Mouse (Mus musculus) forebrain, embryonic 11.5 days (tissue): ENCODE measurements around the gene Lman2. TPM values are rescaled to one million over a fixed set of nuclear protein-coding genes. Genes with fewer than 3 reads are reported as not detected.

Source experiments
- ATAC-seq: fragments of 200-750 bp; cut with Nextera tagmentation; replicated peaks from 2 replicates; pipeline ENCODE4 v1.8.0; 2017; ENCODE audit warnings: moderate TSS enrichment; ENCODE audit not compliant: low FRiP score
- DNase-seq: peaks from one replicate; pipeline ENCODE4 v3.0.0-alpha.2; 2017; ENCODE audit warnings: low spot score
- H3K27ac ChIP-seq: fragments of 300-500 bp; sonication (generic); 2 replicates; pipeline ENCODE4 v1.5.1; 2014; ENCODE audit warnings: low read depth, low read length
- H3K27me3 ChIP-seq: fragments of 300-500 bp; sonication (generic); 2 replicates; pipeline ENCODE4 v1.6.1; 2014; ENCODE audit warnings: mild to moderate bottlenecking, low read length, mixed read lengths; ENCODE audit not compliant: control insufficient read depth, insufficient read depth
- H3K36me3 ChIP-seq: fragments of 300-500 bp; sonication (generic); 2 replicates; pipeline ENCODE4 v1.6.1; 2014; ENCODE audit warnings: mild to moderate bottlenecking, low read length, moderate library complexity, mixed read lengths; ENCODE audit not compliant: control insufficient read depth, insufficient read depth
- H3K4me1 ChIP-seq: fragments of 300-500 bp; sonication (generic); replicated peaks from 2 replicates; pipeline ENCODE4 v1.6.1; 2014; ENCODE audit warnings: low read length, mixed read lengths; ENCODE audit not compliant: control insufficient read depth, insufficient read depth
- H3K4me2 ChIP-seq: fragments of 300-500 bp; sonication (generic); 2 replicates; pipeline ENCODE4 v1.6.1; 2014; ENCODE audit warnings: low read depth, mild to moderate bottlenecking, low read length, moderate library complexity, mixed read lengths; ENCODE audit not compliant: severe bottlenecking
- H3K4me3 ChIP-seq: fragments of 300-500 bp; sonication (generic); 2 replicates; pipeline ENCODE4 v1.5.1; 2014; ENCODE audit warnings: low read depth, low read length
- H3K9ac ChIP-seq: fragments of 300-500 bp; sonication (generic); 2 replicates; pipeline ENCODE4 v1.6.1; 2014; ENCODE audit warnings: low read length
- H3K9me3 ChIP-seq: fragments of 300-500 bp; sonication (generic); 2 replicates; pipeline ENCODE4 v1.6.1; 2016; ENCODE audit warnings: low read length, mixed read lengths; ENCODE audit not compliant: control insufficient read depth
- WGBS: fragments of 180-500 bp; shearing (Covaris S2); extraction: QIAGEN DNeasy Blood & Tissue Kit; methylation state at CpG from one replicate; pipeline ENCODE4 v1.1.7; 2014; 5-methylcytosine and 5-hydroxymethylcytosine counted together
- polyA plus RNA-seq: library from polyadenylated mRNA; unstranded; fragments of >200 nt; fragmentation: Nextera tagmentation; extraction: Ambion mirVana; gene quantifications from 2 replicates; pipeline ENCODE4 v1.2.1, GENCODE M21; 2014

Lman2 gene
- polyA plus RNA-seq, 1 experiment from 2014 or later, result 94.2 TPM

DNA sequence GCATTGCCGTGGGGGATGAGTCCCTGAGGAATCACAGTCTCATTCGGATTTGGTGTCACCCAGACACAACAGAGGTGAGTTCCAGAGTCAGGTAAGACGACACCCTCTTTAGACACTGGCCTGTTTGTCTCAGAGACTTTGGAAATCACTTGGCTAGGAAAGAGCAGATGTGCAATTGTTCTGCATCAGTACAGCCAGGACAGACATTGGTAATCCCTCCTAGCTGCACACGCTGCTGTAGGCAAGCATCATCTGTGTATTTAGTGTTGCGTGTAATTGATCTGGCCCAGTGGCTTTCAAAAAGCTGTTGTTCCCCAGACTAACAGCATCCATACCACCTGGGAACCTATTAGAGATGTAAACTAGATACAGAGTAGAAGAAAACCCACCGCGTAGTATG lies 40.7 kb upstream of the Lman2 start:
- Histone ChIP-seq H3K9me3 (no peaks in the 10 kb centered on the region), H3K4me1 (peaks cover 7% of the 10 kb centered on the region; the same call in 1 of the 2 replicates), H3K27me3 (no peaks in the 10 kb centered on the region), H3K4me2 (no peak overlapping the region), H3K9ac (no peak overlapping the region), H3K36me3 (no peaks in the 10 kb centered on the region), H3K27ac (no peak overlapping the region), H3K4me3 (no peak overlapping the region)
- ATAC-seq, result no peak
- 79% methylated on average over 7 of the region's 7 CpGs for WGBS
- DNase-seq, result no peak

DNA sequence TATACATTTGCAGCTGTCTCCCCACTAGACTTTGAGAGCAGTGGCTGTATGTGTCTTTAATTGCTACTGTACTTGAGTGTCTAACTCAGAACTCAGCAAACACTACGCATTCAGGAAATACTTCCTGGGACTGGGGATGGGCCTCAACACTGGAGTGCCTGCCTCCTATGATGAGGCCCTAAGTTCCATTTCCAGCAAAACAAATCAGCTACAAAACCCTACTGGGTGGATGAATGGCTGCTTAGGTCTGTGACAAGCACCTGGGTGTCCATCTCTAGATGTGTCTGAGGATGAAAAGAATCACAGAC lies 37.4 kb upstream of the Lman2 start:
- DNase-seq (no peak), ATAC-seq (no peak)
- no peaks in the 10 kb centered on the region for H3K27me3 ChIP-seq
- WGBS, result 92% methylated on average over 1 of the region's 1 CpGs
- no peak overlapping the region for H3K27ac ChIP-seq
- H3K4me2 ChIP-seq, result no peak overlapping the region
- no peaks in the 10 kb centered on the region for H3K36me3 ChIP-seq
- no peak overlapping the region for H3K4me3 ChIP-seq
- H3K4me1 ChIP-seq, result no peaks in the 10 kb centered on the region
- H3K9me3 ChIP-seq, result no peaks in the 10 kb centered on the region
- no peak overlapping the region for H3K9ac ChIP-seq

DNA sequence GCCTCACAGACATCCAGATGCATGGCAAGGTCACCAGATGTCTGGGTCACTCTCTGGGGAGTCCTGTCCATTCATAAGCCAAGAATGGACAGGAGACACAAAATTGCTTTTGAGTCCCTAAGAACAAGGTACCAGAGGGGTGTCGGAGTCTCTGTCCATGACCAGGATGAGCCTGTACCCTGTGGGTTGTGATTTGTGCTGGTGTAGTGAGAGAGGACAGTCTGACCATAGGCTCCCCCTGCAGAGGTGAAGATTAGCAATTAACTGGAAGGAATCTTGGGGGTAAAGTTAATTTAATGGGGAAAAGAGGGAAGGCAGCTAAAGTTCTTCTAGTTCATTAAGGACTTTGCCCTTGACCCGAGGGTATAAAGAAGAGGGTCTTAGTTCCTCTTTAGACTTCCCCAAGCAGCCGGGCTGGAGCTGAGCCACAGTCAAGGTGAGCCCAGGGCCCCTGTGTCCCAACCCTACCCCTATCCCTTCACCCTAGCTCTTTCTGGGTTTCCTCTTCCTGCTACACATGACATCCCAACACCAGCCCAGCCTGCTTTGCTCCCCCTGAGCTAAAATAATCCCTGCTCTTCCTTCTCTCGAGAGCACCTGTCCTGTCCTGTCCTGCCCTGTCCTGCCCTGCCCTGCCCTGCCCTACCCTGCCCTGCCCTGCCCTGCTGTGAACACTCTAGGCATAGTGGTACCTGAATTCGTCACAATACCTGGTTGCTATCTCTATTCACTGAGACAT lies 36.9 kb upstream of the Lman2 start:
- no peak overlapping the region for H3K9ac ChIP-seq
- H3K27ac ChIP-seq, result no peak overlapping the region
- H3K36me3 ChIP-seq, result no peaks in the 10 kb centered on the region
- 66% methylated on average over 5 of the region's 5 CpGs for WGBS
- no peaks in the 10 kb centered on the region for H3K4me1 ChIP-seq
- DNase-seq, result no peak
- H3K9me3 ChIP-seq, result no peaks in the 10 kb centered on the region
- no peak overlapping the region for H3K4me2 ChIP-seq
- no peak overlapping the region for H3K4me3 ChIP-seq
- ATAC-seq, result no peak
- H3K27me3 ChIP-seq, result no peaks in the 10 kb centered on the region

DNA sequence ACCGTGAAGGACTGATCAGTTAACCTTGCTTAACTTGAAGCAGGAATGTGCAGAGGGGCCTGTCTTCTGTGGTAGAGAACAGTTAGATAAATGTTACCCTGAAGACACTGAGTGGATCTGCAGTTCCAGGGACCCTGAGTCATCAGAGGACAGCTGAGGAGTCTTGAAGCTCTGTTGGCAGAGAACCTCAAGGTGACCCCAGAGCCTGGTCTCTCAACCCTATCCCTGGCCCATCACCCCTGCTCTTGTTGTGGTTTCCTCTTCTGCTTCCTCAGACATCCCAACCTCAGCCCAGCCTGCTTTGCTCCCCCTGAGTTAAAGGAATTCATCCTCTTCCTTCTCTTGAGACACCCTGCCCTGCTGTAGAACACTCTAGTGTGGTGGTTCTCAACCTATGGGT lies 35.5 kb upstream of the Lman2 start, which contains the start of gene Slc34a1:
Gene Slc34a1 (plus strand): TSS at position 100 of the 400 bp plus-strand sequence.
- Histone ChIP-seq H3K4me1 (no peaks in the 10 kb centered on the region), H3K4me2 (no peak within 1 kb of the TSS), H3K27me3 (no peaks in the 10 kb centered on the region), H3K9me3 (no peaks in the 10 kb centered on the region), H3K9ac (no peak within 1 kb of the TSS), H3K27ac (no peak within 1 kb of the TSS), H3K36me3 (no peaks in the 10 kb centered on the region), H3K4me3 (no peak within 1 kb of the TSS)
- no peak for DNase-seq
- no peak for ATAC-seq
- 90% methylated on average over 1 of the region's 1 CpGs for WGBS

DNA sequence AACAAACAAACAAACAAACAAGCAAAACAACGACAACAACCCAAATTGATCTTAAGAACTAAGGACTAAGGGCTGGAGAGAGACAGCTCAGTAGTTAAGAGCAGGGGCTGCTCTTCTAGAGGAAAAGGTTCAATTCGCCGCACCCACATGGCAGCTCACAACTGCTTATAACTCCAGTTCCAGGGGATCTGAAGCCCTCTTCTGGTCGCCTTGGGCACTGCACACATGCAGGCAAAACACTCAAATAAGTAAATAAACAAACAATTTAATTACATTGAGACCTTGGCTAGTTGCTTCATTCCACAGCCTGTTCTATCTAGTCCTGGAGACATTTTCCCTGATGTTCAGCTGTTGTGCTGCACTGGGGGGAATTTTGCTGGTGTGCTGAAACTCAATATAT lies 30.4 kb upstream of the Lman2 start:
- DNase-seq, result no peak
- H3K9ac ChIP-seq, result no peak overlapping the region

DNA sequence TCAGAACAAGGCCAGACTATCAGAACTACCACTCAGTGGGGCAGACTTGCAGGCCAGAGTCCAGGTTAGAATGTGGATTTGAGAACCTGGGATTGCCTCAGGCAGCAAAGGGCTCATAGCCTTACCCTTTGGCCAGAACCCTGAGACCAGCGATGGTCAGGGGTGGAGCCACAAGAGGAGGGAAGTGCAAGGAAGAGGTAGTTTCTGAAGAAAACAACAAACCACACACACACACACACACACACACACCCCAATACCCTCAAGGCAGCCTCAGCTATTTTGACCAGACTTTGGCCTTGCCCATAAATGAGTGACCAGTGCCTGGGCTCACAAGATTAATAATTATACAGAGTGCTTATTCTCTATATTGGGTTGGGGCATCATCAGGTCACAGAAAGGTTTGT lies 29.0 kb upstream of the Lman2 start:
- Histone ChIP-seq H3K9ac (no peak overlapping the region), H3K27ac (no peak overlapping the region), H3K4me3 (no peak overlapping the region), H3K36me3 (no peaks in the 10 kb centered on the region), H3K27me3 (no peaks in the 10 kb centered on the region), H3K4me2 (no peak overlapping the region), H3K4me1 (no peaks in the 10 kb centered on the region), H3K9me3 (no peaks in the 10 kb centered on the region)
- DNase-seq (no peak), ATAC-seq (no peak)
- 100% methylated on average over 1 of the region's 1 CpGs for WGBS

More for the DNA sequence above, 30.4 kb upstream of the Lman2 start:
- Histone ChIP-seq H3K27me3 (no peaks in the 10 kb centered on the region), H3K27ac (no peak overlapping the region), H3K36me3 (no peaks in the 10 kb centered on the region), H3K4me1 (no peaks in the 10 kb centered on the region), H3K4me3 (no peak overlapping the region), H3K4me2 (no peak overlapping the region), H3K9me3 (no peaks in the 10 kb centered on the region)
- WGBS, result 72% methylated on average over 4 of the region's 4 CpGs
- no peak for ATAC-seq

DNA sequence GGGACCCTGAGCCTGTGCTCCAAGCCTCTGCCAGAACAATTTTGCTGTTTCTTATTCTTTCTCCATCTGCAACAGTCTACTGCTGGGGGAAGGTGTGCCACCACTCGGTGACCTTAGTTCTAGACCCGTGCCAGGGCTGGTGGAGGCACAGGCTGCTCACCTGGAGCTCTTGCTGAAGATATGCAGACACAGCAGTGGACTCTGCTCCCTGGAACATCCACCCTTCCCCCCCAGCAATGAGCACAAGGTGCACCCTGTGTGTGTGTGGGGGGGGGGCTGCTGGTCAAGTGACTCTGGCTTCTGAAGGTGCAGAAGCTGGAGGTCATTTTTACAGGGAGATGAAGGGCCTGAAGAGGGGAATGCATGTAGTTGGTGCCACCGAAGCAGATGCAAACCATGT lies 28.1 kb upstream of the Lman2 start:
- H3K27ac ChIP-seq, result no peak overlapping the region
- no peaks in the 10 kb centered on the region for H3K4me1 ChIP-seq
- H3K4me2 ChIP-seq, result no peak overlapping the region
- WGBS, result 87% methylated on average over 3 of the region's 3 CpGs
- ATAC-seq, result no peak
- no peaks in the 10 kb centered on the region for H3K36me3 ChIP-seq
- H3K4me3 ChIP-seq, result no peak overlapping the region
- H3K9ac ChIP-seq, result no peak overlapping the region
- H3K9me3 ChIP-seq, result no peaks in the 10 kb centered on the region
- H3K27me3 ChIP-seq, result no peaks in the 10 kb centered on the region
- no peak for DNase-seq

DNA sequence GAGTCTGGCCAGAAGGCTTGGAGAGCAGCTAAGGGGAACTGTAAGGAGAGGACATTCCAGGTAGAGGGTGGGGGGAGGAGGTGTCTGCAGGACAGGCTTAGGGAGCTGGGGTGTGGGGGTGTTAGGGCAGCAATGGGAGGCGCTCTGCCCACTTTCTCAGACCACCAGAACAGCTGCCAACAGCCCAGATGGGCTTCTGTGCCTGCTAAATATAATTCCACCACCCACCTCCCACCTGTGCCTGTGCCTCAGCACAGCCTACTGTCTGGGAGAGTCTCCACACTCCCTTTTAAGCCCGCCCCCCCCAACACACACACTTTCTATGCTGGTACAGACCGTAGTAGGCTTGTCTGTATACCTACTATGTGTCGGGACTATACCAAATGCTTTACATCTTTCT lies 19.2 kb upstream of the Lman2 start:
- DNase-seq (no peak), ATAC-seq (no peak)
- Histone ChIP-seq H3K4me3 (no peak overlapping the region), H3K27me3 (peaks cover 36% of the 10 kb centered on the region), H3K27ac (no peak overlapping the region), H3K4me2 (no peak overlapping the region), H3K9me3 (no peaks in the 10 kb centered on the region), H3K9ac (no peak overlapping the region), H3K4me1 (no peaks in the 10 kb centered on the region), H3K36me3 (no peaks in the 10 kb centered on the region)
- WGBS, result 82% methylated on average over 4 of the region's 4 CpGs

DNA sequence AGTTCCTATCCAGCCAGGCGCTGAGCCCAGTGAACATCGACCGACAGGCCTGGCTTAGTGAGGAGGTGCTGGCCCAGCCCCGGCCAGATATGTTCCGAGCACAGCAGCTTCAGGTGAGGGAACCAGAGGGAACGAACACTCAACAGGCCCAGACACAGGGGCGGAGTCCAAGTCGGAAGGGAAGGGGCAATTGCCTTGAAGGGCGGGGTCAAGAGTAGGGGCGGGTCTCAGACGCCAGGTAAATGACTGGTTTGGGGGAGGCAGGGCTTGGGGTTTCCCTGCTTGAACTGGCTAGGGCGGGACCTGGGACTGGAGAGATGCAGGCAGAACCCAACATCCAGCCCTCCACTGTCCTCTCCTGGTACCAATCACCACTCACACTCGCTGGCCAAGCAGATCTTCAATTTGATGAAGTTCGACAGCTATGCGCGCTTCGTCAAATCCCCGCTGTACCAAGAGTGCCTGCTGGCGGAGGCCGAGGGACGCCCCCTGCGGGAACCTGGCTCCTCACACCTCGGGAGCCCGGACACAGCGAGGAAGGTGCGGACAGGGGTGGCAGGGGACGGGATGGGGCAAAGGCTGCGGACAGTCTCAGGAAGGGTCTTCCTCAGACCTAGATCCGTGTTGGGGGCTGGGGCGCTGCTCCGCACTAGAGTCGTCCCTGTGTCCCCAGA lies 16.5 kb upstream of the Lman2 start:
- Histone ChIP-seq H3K36me3 (no peaks in the 10 kb centered on the region), H3K4me1 (no peaks in the 10 kb centered on the region), H3K27me3 (peaks cover 36% of the 10 kb centered on the region), H3K4me2 (no peak overlapping the region), H3K9me3 (no peaks in the 10 kb centered on the region), H3K4me3 (no peak overlapping the region), H3K27ac (no peak overlapping the region), H3K9ac (no peak overlapping the region)
- DNase-seq (peak; percentile 61), ATAC-seq (no peak)
- WGBS, result 3% methylated on average over 31 of the region's 32 CpGs
